Mouse (Mus musculus) bone marrow macrophage, adult 2 months (primary cell): ENCODE results near the gene Ptprd.

Experiments used
- CTCF ChIP-seq: IDR thresholded peaks from 2 replicates; pipeline ENCODE4 v1.5.1; 2012; ENCODE audit warnings: low read depth, mild to moderate bottlenecking, low read length, moderate library complexity
- POLR2A ChIP-seq: IDR thresholded peaks from 2 replicates; pipeline ENCODE4 v1.6.1; 2012; ENCODE audit warnings: mild to moderate bottlenecking, low read depth, low read length, borderline replicate concordance

DNA sequence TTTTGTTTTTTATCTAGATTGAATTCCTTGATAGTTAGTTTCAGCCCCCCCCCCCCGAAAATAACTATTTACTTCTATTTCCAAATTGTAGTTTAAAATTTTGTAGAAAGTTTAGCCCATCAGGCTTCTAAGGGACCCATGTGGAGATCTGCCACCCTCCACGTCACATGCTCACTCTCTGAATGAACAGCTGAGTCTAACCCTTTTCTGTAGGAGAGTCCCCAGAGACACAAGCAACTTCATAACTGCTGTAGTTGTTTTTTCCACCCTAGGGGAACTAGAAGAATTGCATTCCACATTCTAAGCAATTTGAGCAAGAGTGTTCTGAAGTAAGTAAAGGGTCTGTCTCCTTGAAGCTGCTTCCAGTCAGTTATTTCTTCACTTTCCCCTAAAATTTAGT lies 1989.2 kb downstream of the Ptprd start:
- TF ChIP-seq POLR2A, result no peak
- TF ChIP-seq CTCF, result no peak
